Mouse (Mus musculus): ENCODE results near the gene Cyp2d40. TPM values are rescaled to one million over a fixed set of nuclear protein-coding genes. Genes with fewer than 3 reads are reported as not detected.
A peak's percentile ranks its signal among the peaks of the same experiment; 100 is the strongest.

Cyp2d40 gene
- polyA plus RNA-seq (2016; fragmentation: Nextera tagmentation; extraction: Ambion mirVana) = not detected in 2 replicates

DNA sequence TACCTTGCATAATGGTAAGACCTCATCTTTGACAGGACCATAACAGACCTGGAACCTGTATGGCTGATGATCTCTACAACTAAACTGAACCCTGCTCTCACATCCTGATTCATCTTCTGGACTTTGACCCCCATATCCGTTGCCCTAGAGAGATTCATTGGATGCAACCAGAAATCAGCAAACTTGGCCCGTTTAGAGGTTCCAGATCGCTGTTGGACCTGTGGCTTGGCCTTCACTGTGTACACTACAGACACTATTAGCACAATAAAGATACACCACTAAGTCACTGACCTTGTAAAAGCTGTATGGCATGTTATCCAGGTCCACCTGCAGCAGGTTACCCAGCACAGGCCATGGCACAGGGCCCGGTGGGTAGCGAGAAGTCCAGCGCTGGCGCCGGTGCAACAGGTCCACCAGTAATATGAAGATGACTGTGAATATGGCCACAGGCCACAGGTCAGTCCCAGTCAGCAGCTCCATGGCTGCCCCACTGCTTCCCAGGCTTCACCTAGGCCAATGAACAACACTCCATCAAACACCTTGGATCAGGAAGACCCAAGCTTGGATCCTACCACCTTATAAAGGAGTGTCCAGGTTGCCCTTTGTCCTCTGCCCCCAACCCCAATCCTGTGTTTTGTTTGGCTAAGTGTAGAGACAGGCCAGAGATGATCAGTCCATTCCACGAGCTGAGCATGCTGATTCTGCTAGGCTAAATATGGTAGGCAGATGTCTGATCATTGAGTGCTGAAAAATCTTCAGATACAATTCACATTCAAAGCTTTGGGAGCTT, at the start of gene Cyp2d40:
Gene Cyp2d40 (minus strand): TSS at position 553 of the 790 bp plus-strand sequence.
- Histone ChIP-seq H3K4me1 (no peaks in the 10 kb centered on the region), H3K9me3 (no peaks in the 10 kb centered on the region)
- 91% methylated on average over 9 of the region's 9 CpGs for WGBS

DNA sequence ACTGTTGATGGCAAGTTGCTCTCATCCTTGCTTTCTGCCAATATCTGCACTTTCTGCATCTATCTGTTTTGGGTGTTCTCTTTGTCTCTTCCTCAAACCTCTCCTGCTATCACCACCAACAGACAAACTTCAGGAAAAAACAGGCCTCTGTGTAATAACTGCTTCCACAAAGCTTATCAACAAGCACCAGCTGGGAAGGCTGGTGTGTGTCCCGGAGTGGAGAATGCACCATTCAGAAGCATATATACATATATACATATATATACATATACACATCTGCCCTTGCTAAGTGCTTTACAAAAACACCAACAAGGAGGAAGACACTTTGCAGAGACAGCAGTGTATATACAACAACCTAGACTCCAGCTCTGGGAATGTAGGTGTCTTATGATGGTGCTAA, 46.6 kb upstream of the Cyp2d40 start:
- Histone ChIP-seq H3K4me1 (peaks cover 4% of the 10 kb centered on the region; the same call in 1 of the 2 replicates), H3K27ac (no peak overlapping the region), H3K27me3 (ENCODE audit: poor library complexity, severe bottlenecking) (no peaks in the 10 kb centered on the region), H3K36me3 (replicated peaks) (peaks cover 42% of the 10 kb centered on the region), H3K9me3 (no peaks in the 10 kb centered on the region), H3K4me3 (no peak overlapping the region)
- no peak for DNase-seq (ENCODE audit: extremely low spot score, low spot score)
- WGBS = 92% methylated on average over 1 of the region's 1 CpGs

More for the DNA sequence above, at the start of gene Cyp2d40:
- no peak within 1 kb of the TSS for H3K27ac ChIP-seq
- DNase-seq (ENCODE audit: extremely low spot score, low spot score) = no peak
- no peaks in the 10 kb centered on the region for H3K27me3 ChIP-seq (ENCODE audit: poor library complexity, severe bottlenecking)
- no peak within 1 kb of the TSS for H3K4me3 ChIP-seq
- no peaks in the 10 kb centered on the region for H3K36me3 ChIP-seq (replicated peaks)

DNA sequence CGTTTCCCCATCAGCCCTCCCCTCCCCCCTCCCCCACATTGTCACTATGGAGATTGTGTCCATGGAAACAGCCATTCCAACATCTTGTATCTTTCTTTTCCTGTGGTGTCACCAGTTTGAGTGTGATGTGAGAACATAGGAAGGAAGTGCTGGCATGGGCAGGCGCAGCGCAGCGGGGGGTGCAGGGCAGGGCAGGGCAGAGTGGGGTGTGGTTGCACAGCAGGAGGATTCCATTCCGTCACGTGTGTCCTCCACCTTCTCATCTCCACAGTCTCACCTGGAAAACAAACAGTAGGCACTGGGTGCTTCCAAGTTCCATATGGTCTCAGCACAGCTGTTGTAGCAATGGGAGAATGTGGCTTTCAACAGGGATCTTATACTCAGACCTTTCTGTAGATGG, 45.5 kb upstream of the Cyp2d40 start:
- Histone ChIP-seq H3K27ac (no peak overlapping the region), H3K4me3 (no peak overlapping the region), H3K27me3 (ENCODE audit: poor library complexity, severe bottlenecking) (no peaks in the 10 kb centered on the region), H3K36me3 (replicated peaks) (peaks cover 34% of the 10 kb centered on the region), H3K4me1 (peaks cover 4% of the 10 kb centered on the region; the same call in 1 of the 2 replicates), H3K9me3 (no peaks in the 10 kb centered on the region)
- DNase-seq (ENCODE audit: extremely low spot score, low spot score) = no peak
- 88% methylated on average over 6 of the region's 6 CpGs for WGBS

DNA sequence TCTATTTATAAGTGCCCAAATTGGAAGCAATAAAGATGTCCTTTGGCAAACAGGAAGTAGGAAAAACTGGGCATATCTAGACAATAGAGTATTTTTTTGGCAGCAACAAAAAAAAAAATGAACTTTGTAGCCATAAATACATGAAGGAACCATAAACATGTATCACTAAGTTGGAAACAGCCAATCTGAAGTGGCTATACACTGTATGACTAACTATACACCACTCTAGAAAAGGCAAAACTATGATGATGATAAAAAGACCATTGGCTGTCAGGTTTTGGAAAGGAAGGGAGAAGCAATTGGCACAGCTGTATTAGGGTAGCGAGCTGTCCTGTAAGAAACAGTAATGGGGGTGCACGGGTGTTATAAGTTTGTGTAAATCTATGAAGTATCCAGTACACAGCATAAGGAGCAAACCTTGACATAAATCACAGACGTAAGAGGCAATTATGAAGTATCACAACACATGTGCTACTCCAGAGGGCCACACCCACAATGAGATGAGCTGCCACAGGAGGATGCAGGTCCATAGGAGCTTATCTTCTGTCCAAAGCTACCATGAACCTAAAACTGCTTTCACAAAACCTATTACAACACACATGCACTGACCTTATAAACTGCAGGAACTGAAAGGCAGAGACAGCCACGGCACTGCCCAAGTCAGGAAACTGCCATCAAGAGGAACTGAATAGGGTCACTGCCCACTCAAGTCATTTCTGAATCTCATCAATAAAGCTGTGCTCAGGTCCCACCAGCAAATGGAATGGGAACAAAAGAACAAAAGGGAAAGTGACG, 43.2 kb upstream of the Cyp2d40 start:
- H3K9me3 ChIP-seq = no peaks in the 10 kb centered on the region
- H3K36me3 ChIP-seq (replicated peaks) = peaks cover 28% of the 10 kb centered on the region
- no peak overlapping the region for H3K4me3 ChIP-seq
- 90% methylated on average over 5 of the region's 5 CpGs for WGBS
- H3K27ac ChIP-seq = no peak overlapping the region
- no peaks in the 10 kb centered on the region for H3K27me3 ChIP-seq (ENCODE audit: poor library complexity, severe bottlenecking)
- DNase-seq (ENCODE audit: extremely low spot score, low spot score) = no peak
- H3K4me1 ChIP-seq = peaks cover 11% of the 10 kb centered on the region

DNA sequence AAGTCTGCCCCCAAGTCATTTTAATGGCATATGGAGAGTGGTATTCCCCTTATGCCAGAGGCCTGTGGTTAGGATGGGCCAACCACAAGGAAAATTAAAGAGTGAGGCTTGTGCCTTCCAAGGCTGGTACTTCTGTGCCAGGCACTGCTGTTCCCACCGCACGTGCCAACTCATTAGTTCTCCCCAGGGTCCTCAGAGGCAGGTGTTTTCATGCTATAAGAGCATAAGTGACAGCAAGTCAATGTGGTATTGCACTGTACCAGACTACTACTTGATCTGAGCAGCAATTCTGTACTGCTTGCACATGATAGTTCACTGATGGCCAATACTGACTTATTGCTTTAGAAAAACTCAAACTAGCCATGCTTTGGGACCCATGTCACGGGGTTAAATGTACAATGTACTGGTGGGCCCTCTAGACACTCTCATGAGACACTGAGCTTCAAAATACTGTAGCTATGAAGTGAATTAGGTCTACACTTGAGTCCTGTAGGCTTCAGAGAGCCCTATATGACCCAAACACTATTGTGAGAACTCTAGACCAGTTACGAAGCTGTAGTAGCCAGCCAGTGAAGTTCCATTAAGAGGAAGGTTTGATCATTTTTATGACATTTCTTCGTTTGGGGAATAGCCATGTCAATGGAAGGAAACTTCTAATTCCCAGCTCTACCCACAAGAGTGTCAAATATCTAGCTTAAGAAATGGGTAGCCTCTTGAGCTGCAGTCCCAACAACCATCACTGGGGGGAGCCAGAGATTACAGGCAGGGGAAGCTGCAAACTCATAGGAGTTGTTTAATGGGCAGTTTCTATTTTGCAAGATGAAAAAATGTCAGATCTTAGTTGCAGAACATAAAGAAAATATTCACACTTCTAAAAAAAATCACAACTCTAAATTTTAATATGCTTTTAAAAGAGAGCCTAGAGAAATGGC, 41.0 kb upstream of the Cyp2d40 start:
- WGBS = 80% methylated on average over 5 of the region's 5 CpGs
- DNase-seq (ENCODE audit: extremely low spot score, low spot score) = peak; percentile 71
- H3K9me3 ChIP-seq = no peaks in the 10 kb centered on the region
- no peak overlapping the region for H3K4me3 ChIP-seq
- no peak overlapping the region for H3K27ac ChIP-seq
- H3K27me3 ChIP-seq (ENCODE audit: poor library complexity, severe bottlenecking) = no peaks in the 10 kb centered on the region
- peaks cover 7% of the 10 kb centered on the region for H3K36me3 ChIP-seq (replicated peaks)
- peaks cover 11% of the 10 kb centered on the region for H3K4me1 ChIP-seq

DNA sequence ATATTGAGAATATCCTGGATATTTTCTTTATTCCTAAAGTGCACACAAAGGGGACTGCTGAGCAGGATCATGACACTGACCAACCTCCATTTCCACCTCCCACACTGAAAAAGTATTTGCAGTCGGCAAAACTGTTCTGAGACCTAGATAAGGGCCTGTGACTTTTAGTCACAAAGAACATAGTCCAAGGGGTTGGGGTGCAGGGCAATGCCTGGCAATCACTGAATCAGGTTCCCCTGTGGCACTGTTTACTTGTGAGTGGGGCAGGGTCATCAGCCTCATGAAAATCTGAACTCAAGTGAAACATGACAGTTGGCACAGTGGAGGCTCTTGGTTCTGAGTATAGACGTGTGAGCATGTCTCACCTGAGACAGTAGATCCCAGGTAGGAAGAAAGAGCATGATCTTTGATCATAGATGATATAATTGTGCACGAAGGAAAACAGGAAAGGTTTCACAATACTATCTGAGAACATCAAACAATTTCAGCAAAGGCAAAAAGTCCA, 32.0 kb upstream of the Cyp2d40 start:
- Histone ChIP-seq H3K9me3 (no peaks in the 10 kb centered on the region), H3K4me1 (no peaks in the 10 kb centered on the region), H3K27me3 (ENCODE audit: poor library complexity, severe bottlenecking) (no peaks in the 10 kb centered on the region), H3K36me3 (replicated peaks) (no peaks in the 10 kb centered on the region), H3K27ac (no peak overlapping the region), H3K4me3 (no peak overlapping the region)
- DNase-seq (ENCODE audit: extremely low spot score, low spot score) = no peak
- WGBS = 87% methylated on average over 3 of the region's 3 CpGs

DNA sequence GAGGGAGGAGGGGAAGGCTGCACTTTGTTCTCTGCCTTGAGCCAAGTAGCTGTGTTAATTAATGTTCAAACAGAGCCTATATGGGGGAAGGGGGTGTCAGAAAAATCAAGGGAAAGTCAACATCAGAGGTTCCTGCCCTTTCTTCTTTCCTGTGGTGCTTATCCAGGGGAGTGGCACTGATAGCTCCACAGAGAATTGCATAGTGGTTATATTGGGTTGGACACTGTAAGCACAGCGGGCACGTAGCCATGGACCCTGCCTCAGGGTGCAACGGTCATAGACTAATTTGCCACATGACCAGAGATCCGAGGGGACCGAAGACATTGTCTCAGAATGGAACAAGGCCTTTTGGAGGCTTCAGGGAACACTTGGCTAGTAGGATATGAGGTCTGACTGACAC, 30.3 kb upstream of the Cyp2d40 start, which contains the start of gene Cyp2d26:
Gene Cyp2d26 (minus strand): TSS at position 18 of the 400 bp plus-strand sequence.
- DNase-seq (ENCODE audit: extremely low spot score, low spot score) = no peak
- Histone ChIP-seq H3K27me3 (ENCODE audit: poor library complexity, severe bottlenecking) (no peaks in the 10 kb centered on the region), H3K27ac (no peak within 1 kb of the TSS), H3K9me3 (no peaks in the 10 kb centered on the region), H3K4me3 (no peak within 1 kb of the TSS), H3K4me1 (no peaks in the 10 kb centered on the region), H3K36me3 (replicated peaks) (no peaks in the 10 kb centered on the region)
- 91% methylated on average over 5 of the region's 5 CpGs for WGBS

DNA sequence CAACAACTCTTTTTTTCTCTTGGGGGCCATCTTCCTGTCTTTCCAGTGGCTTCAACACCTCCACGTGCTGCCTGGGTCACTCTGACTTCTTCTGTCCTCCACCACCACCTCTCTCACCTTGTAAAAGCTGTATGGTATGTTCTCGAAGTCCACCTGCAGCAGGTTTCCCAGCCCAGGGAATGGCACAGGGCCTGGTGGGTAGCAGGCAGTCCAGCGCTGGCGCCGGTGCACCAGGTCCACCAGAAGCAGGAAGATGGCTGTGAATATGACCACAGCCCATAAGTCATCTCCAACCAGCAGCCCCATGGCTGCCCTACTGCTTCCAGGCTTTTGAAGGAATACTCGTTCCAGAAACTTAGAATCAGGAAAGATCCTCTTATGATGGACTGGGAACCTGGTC, 29.9 kb upstream of the Cyp2d40 start:
- Histone ChIP-seq H3K4me3 (no peak overlapping the region), H3K36me3 (replicated peaks) (no peaks in the 10 kb centered on the region), H3K9me3 (no peaks in the 10 kb centered on the region), H3K27me3 (ENCODE audit: poor library complexity, severe bottlenecking) (no peaks in the 10 kb centered on the region), H3K27ac (no peak overlapping the region), H3K4me1 (no peaks in the 10 kb centered on the region)
- 89% methylated on average over 6 of the region's 6 CpGs for WGBS
- DNase-seq (ENCODE audit: extremely low spot score, low spot score) = no peak

DNA sequence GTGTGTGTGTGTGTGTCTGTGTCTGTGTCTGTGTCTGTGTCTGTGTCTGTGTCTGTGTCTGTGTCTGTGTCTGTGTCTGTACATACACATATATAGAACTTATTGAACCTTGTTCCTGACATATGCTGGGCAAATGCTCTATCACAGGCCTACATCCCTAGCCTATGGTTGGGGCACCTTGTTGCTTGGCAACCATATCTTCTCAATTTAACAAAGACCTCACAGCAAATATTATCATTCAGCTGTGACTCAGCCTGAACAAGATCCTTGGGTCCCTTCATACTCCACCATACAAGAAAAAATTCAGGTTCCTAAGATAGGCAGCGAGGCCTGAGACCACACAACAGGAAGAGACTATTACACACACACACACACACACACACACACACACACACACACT, 29.5 kb upstream of the Cyp2d40 start:
- no peak overlapping the region for H3K4me3 ChIP-seq
- H3K36me3 ChIP-seq (replicated peaks) = no peaks in the 10 kb centered on the region
- no peaks in the 10 kb centered on the region for H3K27me3 ChIP-seq (ENCODE audit: poor library complexity, severe bottlenecking)
- no peak overlapping the region for H3K27ac ChIP-seq
- H3K4me1 ChIP-seq = no peaks in the 10 kb centered on the region
- 74% methylated on average over 1 of the region's 1 CpGs for WGBS
- H3K9me3 ChIP-seq = no peaks in the 10 kb centered on the region
- no peak for DNase-seq (ENCODE audit: extremely low spot score, low spot score)

DNA sequence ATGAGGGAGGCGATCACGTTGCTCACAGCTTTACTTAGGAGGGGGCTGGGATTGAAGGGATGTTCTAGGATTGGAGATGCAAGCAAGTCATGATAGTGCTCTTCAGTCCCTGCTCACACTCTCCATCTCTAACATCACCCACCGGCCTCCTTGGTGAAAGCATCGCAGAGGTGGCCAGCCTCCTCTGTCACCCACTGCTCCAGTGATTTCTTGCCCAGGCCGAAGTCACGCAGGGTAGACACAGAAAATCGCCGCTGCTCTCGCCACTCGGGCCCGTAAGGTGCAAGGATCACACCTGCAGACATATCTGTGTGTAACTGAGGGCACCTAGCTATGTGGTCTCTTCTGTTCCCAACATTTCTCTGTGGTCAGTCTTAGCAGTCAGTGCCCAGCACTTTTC, 28.6 kb upstream of the Cyp2d40 start:
- H3K27me3 ChIP-seq (ENCODE audit: poor library complexity, severe bottlenecking) = no peaks in the 10 kb centered on the region
- no peak overlapping the region for H3K27ac ChIP-seq
- no peak overlapping the region for H3K4me3 ChIP-seq
- H3K4me1 ChIP-seq = no peaks in the 10 kb centered on the region
- no peaks in the 10 kb centered on the region for H3K36me3 ChIP-seq (replicated peaks)
- DNase-seq (ENCODE audit: extremely low spot score, low spot score) = no peak
- H3K9me3 ChIP-seq = no peaks in the 10 kb centered on the region
- WGBS = 95% methylated on average over 11 of the region's 11 CpGs

DNA sequence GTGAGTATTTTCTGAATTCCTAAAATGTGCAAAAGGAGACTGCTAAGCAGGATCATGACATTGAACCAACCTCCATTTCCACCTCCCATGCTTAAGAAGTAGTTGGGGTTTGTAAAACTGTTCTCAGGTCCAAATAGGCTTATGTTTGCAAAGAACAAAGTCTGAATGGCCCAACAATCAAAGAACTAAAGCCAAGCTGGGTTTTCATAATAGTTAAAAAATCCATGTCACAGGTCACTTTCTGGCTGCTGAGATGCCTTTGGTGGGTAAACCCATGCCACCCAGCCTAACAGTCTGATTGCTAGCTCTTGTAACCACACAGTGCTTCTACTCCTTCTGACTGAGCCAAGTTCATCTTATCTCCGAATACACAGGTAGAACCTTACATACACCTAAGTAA, 20.6 kb upstream of the Cyp2d40 start:
- Histone ChIP-seq H3K9me3 (no peaks in the 10 kb centered on the region), H3K27me3 (ENCODE audit: poor library complexity, severe bottlenecking) (no peaks in the 10 kb centered on the region), H3K4me1 (no peaks in the 10 kb centered on the region), H3K4me3 (no peak overlapping the region), H3K27ac (no peak overlapping the region), H3K36me3 (replicated peaks) (no peaks in the 10 kb centered on the region)
- DNase-seq (ENCODE audit: extremely low spot score, low spot score) = no peak
- 77% methylated on average over 1 of the region's 1 CpGs for WGBS

DNA sequence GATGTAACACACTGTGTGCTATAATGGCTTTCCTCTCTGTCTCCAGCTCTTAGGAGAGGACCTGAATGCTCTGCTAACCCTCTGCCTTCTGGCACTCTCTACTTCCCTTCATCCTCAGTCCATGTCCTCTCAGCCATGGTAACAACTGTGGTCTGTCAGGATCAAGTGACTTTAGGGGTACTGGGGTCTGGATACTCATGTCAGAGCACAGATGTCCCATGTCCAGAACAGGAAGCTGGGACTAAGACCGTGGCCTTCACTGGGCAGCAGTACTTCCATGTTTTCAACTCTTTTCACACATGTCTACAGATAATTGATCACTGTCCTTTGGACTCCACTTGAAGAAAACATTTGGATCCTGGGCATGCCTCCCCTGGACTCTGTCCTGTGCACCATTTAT, 19.8 kb upstream of the Cyp2d40 start:
- Histone ChIP-seq H3K36me3 (replicated peaks) (no peaks in the 10 kb centered on the region), H3K27me3 (ENCODE audit: poor library complexity, severe bottlenecking) (no peaks in the 10 kb centered on the region), H3K9me3 (no peaks in the 10 kb centered on the region), H3K4me1 (no peaks in the 10 kb centered on the region), H3K4me3 (no peak overlapping the region), H3K27ac (no peak overlapping the region)
- DNase-seq (ENCODE audit: extremely low spot score, low spot score) = no peak
- 91% methylated on average over 1 of the region's 1 CpGs for whole genome bisulfite sequencing
